Mouse (Mus musculus) lung, adult 2 months (tissue): Measurements from ENCODE around the gene Shisal2a.

ENCODE experiments used
- CTCF ChIP-seq: fragments of 200-500 bp; IDR thresholded peaks from 2 replicates; pipeline ENCODE4 v1.5.1; 2011; ENCODE audit warnings: mild to moderate bottlenecking, low read length, control low read depth; ENCODE audit not compliant: insufficient read depth
- POLR2A ChIP-seq: fragments of 200-500 bp; IDR thresholded peaks from 2 replicates; pipeline ENCODE4 v1.6.1; 2011; ENCODE audit warnings: low read depth, mild to moderate bottlenecking, control low read depth, low read length, borderline replicate concordance; ENCODE audit errors: extremely low read depth

GRCm38 (mm10) chr4:108329840-108330239 lies 53.3 kb downstream of the Shisal2a start:
- TF ChIP-seq CTCF, result no peak
- no peak for TF ChIP-seq POLR2A
